Comparison of ENCODE assay signal across 8 mouse cellular contexts in genomic region chr17:48931621-48932405, GRCm38 (mm10). TPM values are rescaled to one million over a fixed set of nuclear protein-coding genes. Genes with fewer than 3 reads are reported as not detected.
DNase-seq lines count a peak whose midpoint lies in the region; ATAC-seq and TF ChIP-seq lines count a peak whose summit lies in the region.

TSS of gene Lrfn2 (plus strand) at chr17:48932379.

- H3K9ac ChIP-seq in embryonic facial prominence, embryonic 15.5 days = peak within 1 kb of the TSS; percentile 55; the same call in 1 of the 2 replicates
- peak within 1 kb of the TSS; percentile 75; the same call in 1 of the 2 replicates for H3K9ac ChIP-seq in heart, embryonic 11.5 days (ENCODE audit: low read depth, low read length)
- H3K9ac ChIP-seq in kidney, embryonic 15.5 days = peak within 1 kb of the TSS; percentile 63
- peak within 1 kb of the TSS; percentile 72 for H3K9ac ChIP-seq in limb, embryonic 14.5 days (ENCODE audit: low read depth, low read length, severe bottlenecking)
- peak within 1 kb of the TSS; percentile 73 for H3K9ac ChIP-seq in midbrain, embryonic 15.5 days

- H3K9me3 ChIP-seq in embryonic facial prominence, embryonic 15.5 days (replicated peaks) = no peaks in the 10 kb centered on the region
- H3K9me3 ChIP-seq in heart, embryonic 11.5 days (replicated peaks; ENCODE audit: control insufficient read depth, low read length) = no peaks in the 10 kb centered on the region
- no peaks in the 10 kb centered on the region for H3K9me3 ChIP-seq in kidney, embryonic 15.5 days (replicated peaks)
- no peaks in the 10 kb centered on the region for H3K9me3 ChIP-seq in limb, embryonic 14.5 days (ENCODE audit: control insufficient read depth, low read length)
- H3K9me3 ChIP-seq in midbrain, embryonic 15.5 days = no peaks in the 10 kb centered on the region

- WGBS in embryonic facial prominence, embryonic 15.5 days = under 1% methylated on average over 55 of the region's 56 CpGs
- 1% methylated on average over 56 of the region's 56 CpGs for WGBS in heart, embryonic 11.5 days (ENCODE audit: insufficient replicate concordance)
- WGBS in kidney, embryonic 15.5 days = under 1% methylated on average over 48 of the region's 56 CpGs
- WGBS in limb, embryonic 14.5 days = under 1% methylated on average over 51 of the region's 56 CpGs
- WGBS in midbrain, embryonic 15.5 days = under 1% methylated on average over 55 of the region's 56 CpGs

- ATAC-seq in embryonic facial prominence, embryonic 15.5 days (ENCODE audit: insufficient number of reproducible peaks, low FRiP score, low TSS enrichment, low read depth) = peak; percentile 89
- ATAC-seq in heart, embryonic 11.5 days (replicated peaks; ENCODE audit: insufficient number of reproducible peaks, low FRiP score, low TSS enrichment) = peak; percentile 80
- peak; percentile 91 for ATAC-seq in kidney, embryonic 15.5 days (replicated peaks; ENCODE audit: low FRiP score)
- peak; percentile 94 for ATAC-seq in limb, embryonic 14.5 days (ENCODE audit: low FRiP score, low read depth)
- ATAC-seq in midbrain, embryonic 15.5 days (replicated peaks) = peak; percentile 94
- ATAC-seq in activated CD4-positive, CD25-positive, alpha-beta regulatory T cell, adult 4 months = no peak

- TF ChIP-seq POLR2A in limb, embryonic 14.5 days (IDR thresholded peaks at IDR 0.05; ENCODE audit: borderline replicate concordance, extremely low read depth, insufficient read depth, insufficient read length) = no peak

- H3K27ac ChIP-seq in embryonic facial prominence, embryonic 15.5 days (replicated peaks) = no peak within 1 kb of the TSS
- no peak within 1 kb of the TSS for H3K27ac ChIP-seq in heart, embryonic 11.5 days (ENCODE audit: low read depth, low read length)
- H3K27ac ChIP-seq in kidney, embryonic 15.5 days = no peak within 1 kb of the TSS; the same call in 1 of the 2 replicates
- no peak within 1 kb of the TSS for H3K27ac ChIP-seq in limb, embryonic 14.5 days (replicated peaks; ENCODE audit: low read depth, low read length)
- peak within 1 kb of the TSS; percentile 86 for H3K27ac ChIP-seq in midbrain, embryonic 15.5 days

- H3K4me3 ChIP-seq in embryonic facial prominence, embryonic 15.5 days (replicated peaks) = peak within 1 kb of the TSS; percentile 57
- peak within 1 kb of the TSS; percentile 55 for H3K4me3 ChIP-seq in heart, embryonic 11.5 days (ENCODE audit: low read depth, low read length)
- peak within 1 kb of the TSS; percentile 60 for H3K4me3 ChIP-seq in kidney, embryonic 15.5 days (replicated peaks)
- H3K4me3 ChIP-seq in limb, embryonic 14.5 days (replicated peaks; ENCODE audit: low read length) = peak within 1 kb of the TSS; percentile 54
- peak within 1 kb of the TSS; percentile 82 for H3K4me3 ChIP-seq in midbrain, embryonic 15.5 days

- peaks cover 17% of the 10 kb centered on the region for H3K4me1 ChIP-seq in embryonic facial prominence, embryonic 15.5 days
- H3K4me1 ChIP-seq in heart, embryonic 11.5 days (ENCODE audit: control insufficient read depth, insufficient read depth, low read length) = no peaks in the 10 kb centered on the region
- H3K4me1 ChIP-seq in kidney, embryonic 15.5 days = peaks cover 54% of the 10 kb centered on the region
- 0 out of 2 replicates have a peak, but pooled peaks cover 3% of the 10 kb centered on the region for H3K4me1 ChIP-seq in limb, embryonic 14.5 days (ENCODE audit: control insufficient read depth, insufficient read depth, low read length)
- H3K4me1 ChIP-seq in midbrain, embryonic 15.5 days = peaks cover 29% of the 10 kb centered on the region

- no peaks in the 10 kb centered on the region for H3K36me3 ChIP-seq in embryonic facial prominence, embryonic 15.5 days
- no peaks in the 10 kb centered on the region for H3K36me3 ChIP-seq in heart, embryonic 11.5 days (ENCODE audit: control insufficient read depth, insufficient read depth, low read length)
- H3K36me3 ChIP-seq in kidney, embryonic 15.5 days = no peaks in the 10 kb centered on the region
- H3K36me3 ChIP-seq in limb, embryonic 14.5 days (ENCODE audit: control insufficient read depth, insufficient read depth, low read length) = no peaks in the 10 kb centered on the region
- no peaks in the 10 kb centered on the region for H3K36me3 ChIP-seq in midbrain, embryonic 15.5 days (replicated peaks)

- DNase-seq in brain, adult 2 months (ENCODE audit: low read depth, low spot score) = peak; percentile 89
- DNase-seq in limb, embryonic 14.5 days (ENCODE audit: low spot score) = peak; percentile 84
- peak; percentile 13 to 25 for DNase-seq in spleen, postnatal 36 days (ENCODE audit: low spot score in 2 of 2)

- peak within 1 kb of the TSS; percentile 88 for H3K4me2 ChIP-seq in embryonic facial prominence, embryonic 15.5 days (replicated peaks)
- H3K4me2 ChIP-seq in heart, embryonic 11.5 days = peak within 1 kb of the TSS; percentile 87
- H3K4me2 ChIP-seq in kidney, embryonic 15.5 days = peak within 1 kb of the TSS; percentile 92
- H3K4me2 ChIP-seq in limb, embryonic 14.5 days (replicated peaks; ENCODE audit: low read depth, low read length, severe bottlenecking) = peak within 1 kb of the TSS; percentile 83
- H3K4me2 ChIP-seq in midbrain, embryonic 15.5 days = peak within 1 kb of the TSS; percentile 88

- peaks cover 35% of the 10 kb centered on the region for H3K27me3 ChIP-seq in embryonic facial prominence, embryonic 15.5 days
- H3K27me3 ChIP-seq in heart, embryonic 11.5 days (ENCODE audit: control insufficient read depth, insufficient read depth, low read length) = peaks cover 51% of the 10 kb centered on the region
- H3K27me3 ChIP-seq in kidney, embryonic 15.5 days = peaks cover 46% of the 10 kb centered on the region
- H3K27me3 ChIP-seq in limb, embryonic 14.5 days (ENCODE audit: control insufficient read depth, insufficient read depth, low read length) = peaks cover 21% of the 10 kb centered on the region
- 0 out of 2 replicates have a peak, but pooled peaks cover 4% of the 10 kb centered on the region for H3K27me3 ChIP-seq in midbrain, embryonic 15.5 days (replicated peaks)

RNA-seq across cellular contexts. Expression of gene Lrfn2, which starts in this region (rescaled TPM):
- 1.0 and 1.2 TPM in 2 replicates for polyA plus RNA-seq in embryonic facial prominence, embryonic 15.5 days (2015; fragmentation: Nextera tagmentation; extraction: Ambion mirVana)
- not detected in 2 replicates for polyA plus RNA-seq in heart, embryonic 11.5 days (2014; fragmentation: Nextera tagmentation; extraction: Ambion mirVana)
- polyA plus RNA-seq in kidney, embryonic 15.5 days (2015; fragmentation: Nextera tagmentation; extraction: Ambion mirVana) = 1.3 and 1.6 TPM in 2 replicates
- polyA plus RNA-seq in limb, embryonic 14.5 days (2012; rRNA removed) = 1.4 and 1.6 TPM in 2 replicates
- polyA plus RNA-seq in limb, embryonic 14.5 days (2014; fragmentation: Nextera tagmentation; extraction: Ambion mirVana) = 0.96 and 1.4 TPM in 2 replicates
- 11.1 and 12.5 TPM in 2 replicates for polyA plus RNA-seq in midbrain, embryonic 15.5 days (2015; fragmentation: Nextera tagmentation; extraction: Ambion mirVana)
- not detected for polyA plus RNA-seq in activated CD4-positive, CD25-positive, alpha-beta regulatory T cell, adult 4 months (2017; shearing (Covaris generic))

Comparison
In these comparisons a context has a peak if more than half of its experiments do, and no peak if none do; other contexts are left out.
1. Peak in ATAC-seq, H3K4me3 ChIP-seq, H3K9ac ChIP-seq and H3K4me2 ChIP-seq in heart, embryonic 11.5 days; RNA of the gene not detected or under 1 TPM.
2. DNase-seq: peak in every context shown above with its lines; median percentile 89 in brain, adult 2 months; 84 in limb, embryonic 14.5 days; 19 in spleen, postnatal 36 days.